Mouse (Mus musculus) layer of hippocampus, adult 11-12 months (tissue): ENCODE measurements around the gene Rap1a.
"Not testable (repeated sequence)": the region's sequence is repeated elsewhere in the genome, so short reads cannot be mapped to it uniquely, and the experiment has no call there.

Experiments used
- DNase-seq: peaks from one replicate; pipeline ENCODE4 v3.0.0; 2022; ENCODE audit warnings: low spot score

Rap1a gene

DNA sequence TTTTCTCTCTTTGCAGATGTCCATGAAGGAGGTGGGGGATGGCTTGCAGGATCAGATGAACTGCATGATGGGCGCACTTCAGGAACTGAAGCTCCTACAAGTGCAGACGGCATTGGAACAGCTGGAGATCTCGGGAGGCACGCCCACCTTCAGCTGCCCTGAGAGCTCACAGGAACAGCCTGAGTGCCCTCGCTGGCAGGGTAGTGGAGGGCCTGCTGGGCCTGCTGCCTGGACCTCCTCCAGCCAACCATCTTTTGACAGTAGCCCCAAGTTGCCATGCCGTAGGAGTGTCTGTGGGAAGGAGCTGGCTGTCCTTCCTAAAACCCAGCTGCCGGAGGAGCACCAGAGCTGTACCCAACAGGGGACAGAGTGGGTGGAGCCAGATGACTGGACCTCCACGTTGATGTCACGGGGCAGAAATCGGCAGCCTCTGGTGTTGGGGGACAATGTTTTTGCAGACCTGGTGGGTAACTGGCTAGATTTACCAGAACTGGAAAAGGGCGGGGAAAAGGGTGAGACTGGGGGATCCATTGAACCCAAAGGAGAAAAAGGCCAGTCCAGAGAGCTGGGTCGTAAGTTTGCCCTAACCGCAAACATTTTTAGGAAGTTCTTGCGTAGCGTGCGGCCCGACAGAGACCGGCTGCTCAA, 84.7 kb downstream of the Rap1a start:
- no peak for DNase-seq

DNA sequence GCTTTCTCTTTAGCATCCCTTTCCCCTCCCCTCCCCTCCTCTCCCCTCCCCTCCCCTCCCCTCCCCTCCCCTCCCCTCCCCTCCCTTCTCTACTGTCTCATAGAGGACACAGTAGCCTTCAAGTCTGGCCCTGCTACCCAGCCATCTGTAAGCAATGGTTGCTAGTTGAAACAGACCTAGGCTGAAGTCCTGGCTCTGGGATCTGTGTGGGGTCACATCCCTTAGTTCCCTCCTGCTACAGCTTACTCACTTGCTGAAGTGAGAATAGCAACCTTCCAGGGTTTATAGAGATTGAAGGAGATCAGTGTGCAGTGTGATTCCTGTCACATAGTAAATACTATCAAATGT, 86.3 kb downstream of the Rap1a start:
- no peak for DNase-seq

DNA sequence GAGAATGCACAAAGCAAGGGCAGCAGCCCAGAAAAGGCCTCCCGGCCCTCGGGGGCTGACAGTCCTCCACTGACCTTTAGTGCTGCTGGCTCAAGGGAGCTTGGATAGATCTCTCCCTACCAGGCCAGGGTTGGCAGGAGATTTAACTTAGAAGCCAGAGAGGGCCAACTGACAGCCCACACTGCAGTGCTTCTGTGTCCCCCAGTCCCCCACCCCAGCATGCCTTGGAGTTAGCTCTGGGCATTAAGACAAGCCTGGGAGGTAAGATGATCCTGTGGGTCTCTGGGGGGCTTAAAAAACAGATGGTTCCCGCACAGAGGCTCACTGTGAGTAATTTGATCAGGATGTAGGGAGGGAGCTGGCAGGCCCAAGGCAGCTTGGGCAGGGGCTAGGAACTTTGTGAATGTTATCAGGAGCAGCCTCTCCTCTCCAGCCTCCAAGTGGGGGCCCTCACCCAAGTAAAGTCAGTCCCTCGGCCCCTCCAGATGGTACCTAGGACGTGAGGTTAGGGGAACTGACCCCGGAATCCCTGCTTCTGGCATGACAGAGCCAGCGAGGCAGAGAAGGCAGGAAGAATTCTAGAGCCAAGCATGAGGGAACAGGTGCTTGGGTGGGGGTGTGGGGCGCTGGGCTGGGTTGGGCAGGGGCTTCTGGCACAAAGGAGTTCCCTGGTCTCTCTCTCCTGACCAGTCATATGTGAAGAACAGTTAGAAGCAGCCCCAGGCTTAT, 86.9 kb downstream of the Rap1a start:
- no peak for DNase-seq

DNA sequence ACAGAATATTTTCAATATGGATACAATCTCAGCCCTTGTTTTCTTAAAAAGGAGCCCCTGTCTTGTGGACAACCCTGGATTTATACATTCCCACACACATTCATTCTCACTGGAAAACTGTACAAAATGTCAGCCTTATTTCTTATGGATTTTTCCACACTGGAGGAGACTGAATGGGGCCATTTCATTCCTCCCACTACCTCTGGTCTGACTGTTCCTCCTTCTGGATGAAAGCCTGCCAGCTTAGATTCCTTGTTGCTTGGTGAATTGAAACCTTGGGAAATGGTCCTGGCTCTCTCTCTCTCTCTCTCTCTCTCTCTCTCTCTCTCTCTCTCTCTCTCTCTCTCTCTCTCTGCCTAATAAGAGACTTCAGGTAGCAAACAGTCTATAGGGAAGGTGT, 88.3 kb downstream of the Rap1a start:
- DNase-seq: no peak

DNA sequence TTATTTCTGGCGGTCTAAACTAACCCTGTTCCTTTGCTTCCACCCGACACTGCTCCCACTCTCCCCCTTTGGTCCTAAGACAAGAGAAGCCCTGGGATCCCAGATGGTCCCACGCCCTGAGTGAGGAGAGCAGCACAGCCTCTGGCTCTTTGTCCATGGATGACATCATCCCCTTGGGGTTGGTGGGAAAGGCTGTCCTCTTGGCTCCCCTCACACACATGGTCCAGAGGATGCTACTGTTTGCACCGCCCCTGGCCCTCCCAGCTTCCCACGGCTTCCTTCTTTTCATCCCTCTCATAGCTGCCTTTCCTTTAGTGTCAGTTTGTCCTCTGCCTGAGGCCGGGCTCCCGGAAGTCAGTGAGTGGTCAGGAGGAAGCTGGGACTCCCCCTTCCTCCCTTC, 89.4 kb downstream of the Rap1a start:
- no peak for DNase-seq

DNA sequence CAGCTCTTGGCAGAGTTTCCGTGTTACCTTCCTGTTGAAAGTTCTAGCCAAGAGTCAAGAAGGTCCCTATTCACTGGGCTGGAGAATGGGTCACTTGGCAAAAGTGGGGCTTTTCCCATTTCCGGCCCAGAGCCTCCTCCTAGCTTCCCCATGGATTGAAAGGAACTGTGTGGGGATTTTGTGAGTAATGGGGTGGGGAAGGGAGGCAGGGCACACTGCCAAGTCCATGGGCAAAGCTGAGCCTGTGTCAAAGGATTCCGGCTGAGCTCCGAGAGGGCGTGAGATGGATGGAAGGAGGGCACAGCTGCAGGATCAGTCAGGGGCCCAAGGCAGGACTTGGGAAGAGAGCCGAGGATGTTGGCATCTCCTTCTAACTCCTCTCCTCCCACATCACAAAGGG, 90.9 kb downstream of the Rap1a start:
- no peak for DNase-seq

DNA sequence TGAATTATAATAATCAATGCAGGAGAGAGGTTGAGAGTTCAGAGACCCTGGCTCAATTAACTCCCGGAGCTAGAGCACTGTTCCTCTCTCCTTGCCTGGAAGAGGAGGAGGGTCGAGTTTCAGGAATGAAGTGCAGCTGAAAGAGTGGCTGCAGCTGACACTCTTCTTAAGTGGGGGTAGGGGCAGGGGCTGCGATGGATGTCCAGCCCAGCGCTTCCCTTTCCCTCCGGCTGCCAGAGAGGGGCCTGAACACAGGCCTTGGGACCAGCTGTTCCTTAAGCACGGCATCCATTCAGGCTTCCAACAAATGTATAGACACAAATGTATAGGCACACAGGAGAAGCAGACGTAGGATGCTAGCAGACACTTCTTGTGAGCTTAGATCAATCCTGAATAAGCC, 93.5 kb downstream of the Rap1a start:
- DNase-seq: no peak

DNA sequence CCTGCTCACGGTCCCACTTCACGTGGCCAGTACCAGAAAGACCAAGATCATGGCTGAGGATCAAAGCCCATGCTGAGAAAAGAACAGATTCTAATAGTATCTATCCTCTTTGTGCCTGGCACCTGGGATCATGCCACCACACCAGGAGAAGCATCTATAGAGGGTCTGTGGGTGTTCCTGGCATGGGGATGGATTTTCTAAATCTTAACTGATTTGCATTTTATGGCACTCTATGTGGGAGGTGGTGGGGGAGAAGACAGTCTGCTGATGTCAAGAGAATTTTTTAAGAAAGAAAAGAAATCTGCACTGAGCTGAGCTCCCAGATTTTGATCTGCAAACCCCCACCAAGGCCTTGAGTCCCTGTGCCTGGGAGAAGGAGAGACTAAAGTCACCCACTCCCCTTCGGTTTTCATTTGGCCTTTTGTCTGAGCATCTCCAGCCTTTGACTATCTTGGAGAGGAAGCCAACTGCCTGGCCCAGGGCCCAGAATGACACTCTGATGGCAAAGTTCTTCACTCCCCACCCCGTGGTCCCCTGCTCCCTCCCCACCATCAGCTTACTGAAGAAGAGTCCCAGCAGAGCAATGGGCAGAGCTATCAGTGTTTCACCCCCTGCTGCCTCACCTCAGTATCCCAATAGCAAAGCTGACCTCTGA, 94.6 kb downstream of the Rap1a start:
- DNase-seq: no peak

DNA sequence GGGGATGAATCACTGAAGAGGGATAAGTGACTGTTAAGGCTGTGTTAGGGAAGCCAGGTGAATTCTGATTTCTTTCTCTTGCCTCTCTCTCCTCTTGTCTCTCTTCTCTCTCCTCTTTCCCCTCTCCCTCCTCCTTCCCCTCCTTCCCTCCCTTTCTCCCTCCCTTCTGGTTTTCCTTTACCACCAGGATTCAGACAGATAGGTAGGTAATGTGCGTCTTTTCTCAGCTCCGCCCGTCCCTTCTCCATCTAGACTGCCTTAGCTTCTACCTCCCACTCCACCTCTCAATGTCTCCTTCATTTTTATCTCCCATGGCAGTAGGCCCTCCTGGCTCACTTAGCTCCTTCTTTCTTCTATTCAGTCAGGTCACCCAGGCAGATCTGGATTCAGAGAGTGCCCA, 95.6 kb downstream of the Rap1a start:
- DNase-seq: no peak

DNA sequence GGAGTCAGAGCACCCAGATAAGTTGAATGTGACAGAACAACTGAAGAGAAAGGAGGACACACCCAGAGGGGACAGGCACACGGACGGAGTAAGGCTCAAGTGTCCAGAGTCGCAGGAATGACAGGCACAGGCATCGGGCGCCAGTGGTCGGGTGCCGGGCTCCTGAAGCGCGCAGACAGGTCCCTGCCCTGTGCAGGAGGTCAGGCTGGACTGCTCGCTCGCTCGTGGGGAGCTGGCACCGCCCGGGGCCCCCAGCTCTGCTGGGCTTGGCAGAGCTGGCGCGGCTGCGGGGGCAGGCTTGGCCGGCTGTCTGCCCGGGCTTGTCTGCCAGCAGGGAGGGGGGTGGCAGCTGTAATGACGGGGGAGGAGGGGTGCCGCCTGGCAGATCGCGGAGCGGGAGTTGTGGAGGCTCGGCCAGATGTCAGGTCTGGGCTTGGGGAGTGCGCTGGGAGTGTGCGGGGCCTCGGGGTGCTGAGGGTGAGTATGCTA, 96.0 kb downstream of the Rap1a start:
- peak; percentile 88 for DNase-seq

DNA sequence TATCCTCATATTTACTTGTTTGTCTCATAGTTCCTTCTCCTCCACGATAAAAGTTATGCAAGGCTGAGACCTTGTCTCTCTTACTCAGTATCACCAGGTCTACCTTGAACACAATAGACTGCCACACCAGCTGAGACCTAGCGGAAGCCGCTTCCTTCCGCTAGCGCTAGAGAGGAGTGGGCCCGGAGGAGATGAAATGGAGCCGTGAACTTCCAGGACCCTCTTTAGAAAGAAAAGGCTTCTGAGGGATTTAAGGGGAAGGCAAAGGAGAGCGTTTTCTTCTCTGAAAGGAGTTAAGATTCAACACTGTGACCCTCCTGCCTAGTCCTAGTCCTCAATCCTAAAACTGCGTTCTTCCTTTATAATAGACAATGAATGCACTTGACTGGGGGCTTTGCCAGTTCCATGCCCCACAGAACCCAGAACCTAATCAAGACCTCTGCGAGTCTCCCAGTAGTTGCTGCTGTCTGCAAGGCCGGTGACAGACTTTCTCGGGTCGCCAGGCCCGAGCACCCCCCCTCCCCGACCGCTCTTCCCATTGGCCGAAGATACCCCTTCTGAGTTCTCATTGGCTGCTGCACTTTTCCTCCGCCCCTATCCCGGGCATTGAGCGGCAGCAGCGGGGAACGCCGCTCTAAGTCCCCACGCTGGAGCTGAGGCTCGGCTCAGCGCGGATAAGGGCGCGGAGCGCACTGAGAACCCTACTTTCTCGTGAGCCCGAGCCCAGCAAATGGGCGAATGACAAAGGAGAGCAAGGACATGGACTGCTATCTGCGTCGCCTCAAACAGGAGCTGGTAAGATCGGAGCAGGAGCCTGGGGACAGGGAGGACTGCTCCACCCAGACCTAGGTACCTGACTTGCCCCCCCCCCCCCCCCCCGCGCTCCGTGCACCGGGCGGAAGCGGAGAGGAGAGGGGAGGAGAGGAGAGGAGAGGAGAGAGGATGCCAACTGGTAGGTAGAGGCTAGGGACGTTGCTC, 96.8 kb downstream of the Rap1a start, which contains the start of gene Inka2:
TSS of gene Inka2 (plus strand) at position 569 of the 978 bp plus-strand sequence.
- DNase-seq: peak; percentile 82

DNA sequence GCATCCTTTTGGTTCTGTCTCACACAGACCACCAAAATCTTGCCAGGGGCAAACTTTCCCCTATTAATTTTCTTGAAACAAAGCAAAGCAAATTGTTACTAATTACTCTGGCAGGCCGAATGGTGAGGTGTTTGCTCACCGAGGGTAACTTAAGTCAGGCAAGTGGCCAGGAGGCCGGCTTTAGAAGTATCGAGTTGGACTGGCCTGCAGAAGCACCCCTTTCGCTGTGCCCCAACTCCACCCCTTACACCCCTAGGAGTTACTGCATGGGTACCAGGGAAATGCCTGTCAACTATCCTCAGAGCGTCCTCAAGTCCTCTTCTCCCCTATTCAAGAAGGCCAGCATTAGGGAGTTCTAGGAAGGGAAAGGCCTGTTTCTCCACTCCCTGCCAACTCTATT, 97.6 kb downstream of the Rap1a start:
- DNase-seq: no peak

DNA sequence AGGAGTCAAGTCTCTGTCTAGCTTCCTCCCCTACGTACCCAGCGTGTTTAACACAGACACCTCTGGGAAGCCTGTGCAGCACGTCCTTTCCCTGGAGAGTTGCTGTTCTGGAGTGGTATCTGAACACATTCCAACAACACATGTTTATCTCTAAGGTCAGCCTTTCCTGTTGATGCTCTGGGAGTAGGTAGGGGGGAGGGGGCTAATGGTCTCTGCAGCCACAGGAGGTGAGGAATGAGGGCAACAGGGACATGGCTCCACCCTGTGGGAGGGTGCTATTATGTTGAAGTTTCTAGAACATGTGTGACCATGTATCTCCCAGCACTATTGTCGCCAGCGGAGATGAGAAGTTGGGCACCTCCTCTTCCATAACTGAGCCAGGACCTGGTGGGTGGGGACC, 99.7 kb downstream of the Rap1a start:
- DNase-seq: no peak

DNA sequence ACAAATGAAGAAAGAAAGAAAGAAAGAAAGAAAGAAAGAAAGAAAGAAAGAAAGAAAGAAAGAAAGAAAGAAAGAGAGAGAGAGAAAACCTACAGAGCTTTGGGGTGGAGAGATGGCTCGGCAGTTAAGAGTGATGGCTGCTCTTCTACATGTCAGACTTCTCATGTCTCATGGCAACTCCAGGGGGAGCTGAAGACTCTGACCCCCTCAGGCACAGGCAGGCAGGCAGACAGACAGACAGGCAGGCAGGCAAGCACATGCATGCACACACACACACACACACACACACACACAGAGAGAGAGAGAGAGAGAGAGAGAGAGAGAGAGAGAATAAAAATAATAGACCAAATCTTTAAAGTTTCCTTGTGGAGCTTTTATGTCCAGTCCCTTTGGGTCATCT, 100.3 kb downstream of the Rap1a start:
- not testable (repeated sequence) for DNase-seq

DNA sequence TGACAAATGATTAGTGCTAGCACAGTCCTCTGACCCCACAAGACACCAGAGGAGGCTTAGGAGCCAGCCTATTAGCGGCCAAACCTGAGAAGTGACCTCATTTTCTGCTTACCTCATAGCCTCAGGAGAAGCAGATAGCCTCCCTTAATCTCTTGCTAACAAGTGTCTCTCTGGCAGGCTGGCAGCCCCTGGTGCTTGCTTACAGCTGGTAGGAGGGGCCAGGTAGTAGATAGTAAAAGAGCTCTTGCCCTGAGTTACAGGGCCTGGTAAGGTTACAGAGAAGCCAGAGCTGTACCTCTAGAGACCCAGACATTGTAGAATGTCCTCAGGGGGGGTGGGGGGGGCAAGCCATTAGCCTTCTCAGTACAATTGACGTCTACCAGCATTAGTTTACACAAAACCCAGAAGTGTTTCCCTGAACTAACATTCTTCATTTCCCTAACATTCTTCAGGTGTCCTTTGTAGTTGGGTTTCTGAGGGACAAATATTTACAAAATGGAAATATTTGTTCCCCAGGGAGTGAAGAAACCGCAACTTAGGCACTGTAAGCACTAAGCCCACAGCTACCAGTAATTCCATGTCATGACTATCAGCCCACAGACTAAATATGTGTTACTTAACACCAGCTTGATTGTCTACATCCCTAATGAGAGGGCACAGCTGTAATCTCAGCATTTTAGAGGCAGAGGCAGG, 101.7 kb downstream of the Rap1a start:
- DNase-seq: no peak

DNA sequence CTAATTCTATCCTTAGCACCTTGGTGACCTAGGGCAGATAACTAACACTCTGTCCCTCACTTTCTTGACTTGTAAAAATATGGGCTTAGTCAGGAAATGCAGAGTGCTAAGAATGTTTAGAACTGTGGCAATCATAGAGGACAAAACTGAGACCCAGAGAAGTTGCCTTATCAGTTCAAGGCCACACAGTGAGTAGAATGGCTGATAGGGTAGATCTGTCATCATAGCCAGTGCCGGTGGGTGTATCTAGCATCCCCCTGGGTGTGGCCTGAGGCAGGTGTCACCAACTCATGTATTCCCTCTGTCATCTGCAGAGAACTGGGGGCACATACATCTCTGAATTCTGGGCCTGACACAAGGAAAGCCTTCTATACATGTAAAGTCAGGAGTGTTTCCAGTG, 102.8 kb downstream of the Rap1a start:
- no peak for DNase-seq

DNA sequence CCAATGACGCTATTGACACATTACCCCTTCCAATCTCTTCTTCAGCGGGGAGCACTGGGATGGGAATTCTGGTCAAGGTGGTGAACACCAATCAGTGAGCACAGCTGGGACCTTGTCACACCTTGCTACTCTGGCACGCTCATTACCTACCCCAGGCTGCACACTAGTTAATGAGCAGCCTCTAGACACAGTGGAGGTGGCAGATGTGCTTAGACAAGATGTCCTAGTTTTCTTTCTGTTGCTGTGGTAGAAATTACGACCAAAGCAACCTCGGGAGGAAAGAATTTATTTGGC, 104.0 kb downstream of the Rap1a start:
- no peak for DNase-seq

DNA sequence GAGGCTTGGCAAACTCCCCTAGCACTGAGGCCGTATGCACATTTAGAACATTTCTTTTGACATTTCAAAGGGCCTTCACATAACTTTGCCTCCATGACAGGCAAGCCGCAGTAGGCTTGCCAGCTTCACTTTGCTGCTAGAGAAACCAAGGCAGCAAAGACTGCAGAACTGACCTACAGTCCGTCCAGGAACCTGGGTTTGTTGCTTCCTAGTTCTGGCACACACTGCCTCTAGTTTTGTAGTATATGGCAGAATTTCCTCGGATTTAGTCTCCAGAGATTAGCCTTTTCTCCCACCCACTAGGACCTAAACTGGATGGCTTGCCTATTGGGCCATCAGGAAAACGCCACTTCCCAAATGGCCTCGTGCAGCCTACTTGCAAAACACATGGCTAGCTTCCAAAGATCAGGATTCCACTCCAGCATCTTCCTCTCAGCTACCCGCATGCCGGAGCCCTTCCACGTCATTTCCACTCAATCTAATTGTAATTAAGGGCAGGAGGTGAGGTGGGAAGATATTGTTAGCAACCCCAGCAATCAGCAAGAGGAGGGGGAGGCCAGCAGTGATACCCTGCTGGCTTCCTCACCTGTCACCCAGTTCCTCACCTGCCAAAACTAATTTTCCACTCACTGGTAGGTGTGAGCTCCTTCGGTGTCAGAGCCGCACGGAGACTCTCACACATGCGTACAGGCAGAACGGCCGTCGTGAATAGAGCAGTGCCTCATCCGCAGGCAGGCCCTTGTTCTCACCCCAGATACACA, 104.6 kb downstream of the Rap1a start:
- DNase-seq: no peak

DNA sequence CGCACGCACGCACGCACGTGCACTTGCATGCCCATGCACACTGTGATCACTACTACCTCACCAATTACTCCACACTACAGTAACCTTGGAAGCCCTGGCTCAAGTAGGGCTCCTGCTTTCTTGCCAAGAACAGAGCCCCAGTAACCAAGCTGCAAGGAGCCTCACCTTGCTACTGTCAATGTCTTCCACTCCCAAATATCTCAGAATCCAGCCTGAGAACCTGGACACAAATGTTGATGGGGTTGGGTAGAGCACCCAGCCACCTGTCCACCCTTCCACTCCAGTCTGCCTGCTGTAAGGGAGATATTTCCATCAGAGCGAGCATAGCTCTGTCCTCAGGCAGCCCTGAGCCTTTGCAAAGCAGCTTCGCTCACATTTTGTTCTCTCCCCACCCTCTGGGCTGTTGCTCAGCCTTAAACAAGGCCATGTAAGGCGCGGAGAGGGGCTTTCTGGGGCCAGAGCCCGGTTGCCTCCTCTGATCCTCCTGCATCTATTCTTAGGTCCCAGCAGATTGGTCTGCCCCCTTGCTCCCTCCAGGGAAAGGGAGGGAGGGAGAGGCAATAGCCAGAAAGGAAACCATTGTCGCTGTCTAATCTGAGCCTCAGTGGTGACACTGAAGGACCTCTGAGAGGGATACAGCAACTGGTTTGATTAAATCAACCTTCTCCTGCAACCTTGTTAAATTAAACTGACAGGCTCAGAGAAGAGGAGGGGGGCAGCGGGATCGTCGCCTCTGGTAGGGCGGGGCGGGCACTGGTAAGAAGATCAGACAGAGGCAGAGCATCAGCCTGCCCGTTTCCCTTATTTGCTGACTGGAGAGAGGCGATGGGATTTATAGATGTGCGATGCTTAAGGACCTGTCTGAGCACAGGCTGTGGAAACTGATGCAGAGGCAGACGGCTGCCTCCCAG, 105.4 kb downstream of the Rap1a start:
- no peak for DNase-seq
